Mouse (Mus musculus) embryo, embryonic 10.5 days (tissue): ENCODE results near the gene Ptprm.

Experiments used
- DNase-seq: peaks from one replicate; pipeline ENCODE4 v3.0.0-alpha.2; 2015; ENCODE audit warnings: low spot score

Ptprm gene

DNA sequence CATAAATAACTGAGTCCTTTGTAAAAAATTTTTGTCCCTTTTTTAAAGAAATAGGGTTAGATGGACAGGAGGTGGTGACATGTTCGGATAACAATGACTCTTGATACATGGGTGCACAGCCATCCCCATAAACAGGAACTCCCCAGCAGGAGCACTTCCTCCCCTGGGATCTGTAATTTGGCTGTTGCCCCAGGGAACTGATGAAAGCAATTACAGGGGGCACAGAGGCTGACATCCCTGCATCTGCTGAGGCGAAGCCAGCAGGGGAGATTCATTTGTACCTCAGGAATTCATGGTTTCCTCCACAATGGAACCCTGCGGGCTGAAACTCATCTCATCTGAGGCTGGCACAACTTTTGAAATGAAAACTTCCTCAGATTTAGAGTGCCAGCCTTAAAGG, 140.5 kb downstream of the Ptprm start:
- no peak for DNase-seq

- no peak for DNase-seq
Measured at GRCm38 (mm10) chr17:67209676-67210344, 144.4 kb downstream of the Ptprm start.

GRCm38 (mm10) chr17:67208600-67208999, 145.7 kb downstream of the Ptprm start:
- DNase-seq: no peak

DNA sequence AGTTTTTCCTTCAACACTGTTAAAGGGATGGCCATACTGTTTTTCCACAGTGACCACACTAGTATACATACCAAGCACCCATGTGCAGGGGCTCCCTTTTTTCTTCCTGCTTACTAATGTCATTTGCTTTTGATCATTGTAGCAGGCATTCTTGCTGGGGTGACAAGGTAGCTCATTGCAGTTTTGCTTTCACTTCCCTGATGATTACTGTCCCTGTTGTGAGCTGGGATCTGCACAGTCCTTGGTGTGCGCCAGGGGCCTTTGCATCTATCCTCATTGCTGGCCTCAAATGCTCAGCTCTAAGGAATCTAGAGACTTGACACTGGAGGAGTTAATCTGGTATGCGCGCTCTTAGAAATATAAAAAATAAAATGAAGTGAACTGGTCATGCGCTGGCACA, 147.3 kb downstream of the Ptprm start:
- DNase-seq: no peak

- DNase-seq: no peak
Measured at GRCm38 (mm10) chr17:67201151-67201550, 153.1 kb downstream of the Ptprm start.

DNA sequence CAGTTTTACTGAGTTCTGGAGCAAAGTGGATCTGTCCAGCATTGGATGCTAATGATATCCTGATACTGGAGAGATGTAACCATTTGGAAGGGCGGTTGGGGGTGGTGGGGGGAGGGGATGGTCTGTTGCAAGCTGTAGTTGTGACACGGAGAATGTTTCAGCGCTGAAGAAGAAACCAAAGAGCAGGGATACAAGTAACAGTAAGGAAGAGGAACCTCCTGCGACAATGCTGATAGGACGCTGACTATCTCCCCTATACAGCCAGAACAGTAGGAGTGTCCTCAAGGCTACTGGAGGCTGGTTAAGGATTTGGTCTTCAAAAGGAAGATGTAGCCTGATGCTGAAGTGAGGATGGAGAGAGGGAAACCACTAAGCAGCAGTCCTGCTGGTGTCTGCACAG, 160.5 kb downstream of the Ptprm start:
- no peak for DNase-seq

- DNase-seq: no peak
Measured at GRCm38 (mm10) chr17:67188514-67188913, 165.7 kb downstream of the Ptprm start.

DNA sequence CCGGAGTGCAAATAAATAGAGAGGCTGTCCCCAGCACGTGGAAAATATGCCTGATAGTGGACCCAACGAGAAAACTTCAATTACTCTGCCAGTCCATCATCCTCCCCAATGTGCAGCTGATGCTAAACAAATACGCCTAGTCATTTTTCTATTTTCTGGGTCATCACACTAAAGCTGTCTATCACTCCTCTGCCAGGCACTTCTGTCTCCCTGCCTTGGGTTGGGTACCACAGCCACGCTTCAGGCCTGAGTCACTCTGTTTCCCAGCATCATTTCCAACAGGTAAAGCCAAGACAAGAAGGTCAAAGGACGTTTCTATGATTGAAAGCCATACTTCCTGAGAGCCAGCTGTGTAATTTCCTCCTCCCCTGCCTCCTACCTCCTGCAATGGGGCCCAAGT, 167.4 kb downstream of the Ptprm start:
- no peak for DNase-seq

DNA sequence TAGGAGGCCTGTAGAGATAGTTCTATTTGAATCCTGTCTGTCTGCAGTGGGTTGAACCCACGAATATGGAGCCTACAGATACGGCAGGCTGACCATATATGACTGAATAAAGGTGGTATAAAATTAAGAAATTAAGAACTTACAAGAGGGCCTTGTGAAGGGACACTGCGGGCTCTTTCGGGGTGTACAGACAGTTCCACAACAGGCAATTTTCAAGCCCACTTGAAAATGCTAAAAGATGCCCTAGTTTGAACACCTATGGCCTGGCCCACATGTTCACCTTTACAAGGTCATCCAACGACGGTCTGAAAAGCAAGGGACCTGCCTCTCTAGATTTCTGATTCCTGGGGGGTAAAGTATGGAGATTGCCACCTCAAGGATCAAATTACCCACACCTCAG, 168.3 kb downstream of the Ptprm start:
- DNase-seq: no peak

DNA sequence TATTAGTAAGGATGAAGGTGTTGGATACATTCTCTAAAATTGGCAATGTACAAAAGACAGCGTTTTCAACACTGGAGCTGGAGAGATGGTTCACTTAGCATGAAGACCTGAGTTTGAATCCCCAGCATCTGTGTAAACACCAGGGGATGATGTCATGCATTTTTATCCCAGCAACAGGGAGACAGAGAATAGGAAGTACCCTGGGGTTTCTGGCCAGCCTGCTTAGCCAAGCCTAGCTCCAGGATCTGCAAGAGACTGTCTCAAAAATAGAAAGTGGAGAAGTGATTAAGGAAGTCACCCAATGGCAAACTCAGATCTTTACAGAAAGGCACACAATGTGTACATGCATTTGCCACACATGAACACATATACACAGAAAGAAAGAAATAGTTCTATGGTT, 174.8 kb downstream of the Ptprm start:
- DNase-seq: peak; percentile 14

DNA sequence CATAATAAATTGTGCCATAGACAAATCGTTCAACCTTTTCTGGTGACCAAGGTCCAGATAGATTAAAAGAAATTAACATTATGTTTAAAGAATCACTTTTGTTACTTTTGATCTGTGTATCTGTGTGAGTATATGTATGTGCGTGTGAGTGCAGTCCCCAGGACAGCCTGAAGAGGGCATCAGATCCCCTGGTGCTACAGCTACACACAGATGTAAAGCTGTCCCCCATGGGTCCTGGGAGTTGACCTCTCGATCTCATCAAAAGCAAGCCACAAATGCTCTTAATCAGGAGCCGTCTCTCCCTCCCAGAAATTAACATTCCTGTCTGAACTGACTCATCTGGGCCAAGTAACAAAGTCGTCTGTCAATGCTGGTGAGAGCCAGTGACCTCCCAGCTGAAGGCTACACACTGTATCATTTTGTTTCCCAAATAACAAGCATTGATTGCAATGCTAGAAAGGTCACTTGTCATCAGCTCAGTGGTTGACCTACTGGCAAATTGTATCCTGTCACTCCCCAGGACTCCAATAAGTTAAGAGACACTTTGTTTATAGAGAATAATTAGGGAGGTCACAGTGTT, 175.5 kb downstream of the Ptprm start:
- DNase-seq: peak; percentile 28

DNA sequence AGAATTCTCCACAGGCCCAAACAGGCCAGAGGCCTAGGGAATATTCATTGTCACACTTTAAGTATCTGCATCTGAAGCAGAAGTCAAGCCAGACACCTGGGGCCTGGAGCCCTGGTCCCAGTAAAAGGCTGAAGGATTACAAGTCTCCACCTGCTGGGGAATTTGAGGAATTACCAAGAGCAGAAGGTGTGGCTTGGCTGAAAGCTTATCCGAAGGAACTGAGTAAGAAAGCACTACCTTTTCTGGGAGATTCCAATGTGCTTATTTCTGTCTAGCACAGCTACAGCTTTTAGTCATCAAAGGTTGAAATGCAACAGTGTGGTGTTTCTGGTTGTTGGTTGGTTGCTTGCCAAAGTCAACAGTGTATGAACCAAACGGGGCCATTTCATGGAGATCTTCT, 178.4 kb downstream of the Ptprm start:
- DNase-seq: peak; percentile 74

DNA sequence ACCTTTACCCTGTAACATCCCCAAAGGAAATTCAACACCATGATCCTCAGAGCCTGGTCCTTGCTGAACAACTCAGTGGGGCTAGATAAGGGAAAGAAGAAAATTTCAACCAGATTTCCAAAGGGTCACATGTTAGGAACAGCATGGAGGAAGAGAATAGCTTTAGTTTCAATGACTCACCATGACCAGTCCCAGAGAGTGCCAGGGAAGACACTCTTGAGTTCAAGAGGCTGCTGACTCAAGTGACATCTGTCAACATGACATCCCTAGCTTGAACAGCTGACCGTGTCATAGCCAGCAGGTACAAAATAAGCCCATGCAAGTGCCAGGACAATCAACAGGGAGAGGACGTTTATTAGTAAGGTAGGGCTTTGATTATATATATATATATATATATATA, 182.9 kb downstream of the Ptprm start:
- no peak for DNase-seq

DNA sequence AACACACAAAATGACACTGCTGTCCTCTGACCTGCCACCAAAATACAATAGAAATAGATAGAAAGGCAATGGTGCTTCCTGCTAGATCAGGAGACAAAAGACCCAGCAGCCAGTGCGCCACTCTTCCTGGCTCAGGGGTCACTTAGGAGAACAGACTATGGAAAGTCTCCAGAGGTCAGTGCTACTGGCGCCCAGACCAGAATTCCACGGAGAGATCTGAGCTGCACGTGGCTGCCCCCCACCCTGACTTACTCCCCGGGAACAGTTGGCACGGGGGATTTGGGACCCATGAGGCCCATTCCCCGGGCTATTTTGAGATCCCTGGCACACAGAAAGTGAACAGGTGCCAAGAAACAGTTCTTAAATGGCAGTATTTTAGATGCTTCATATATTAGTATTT, 183.6 kb downstream of the Ptprm start:
- no peak for DNase-seq

- no peak for DNase-seq
Measured at GRCm38 (mm10) chr17:67165876-67166275, 188.4 kb downstream of the Ptprm start.

GRCm38 (mm10) chr17:67159611-67160010, 194.6 kb downstream of the Ptprm start:
- no peak for DNase-seq

DNA sequence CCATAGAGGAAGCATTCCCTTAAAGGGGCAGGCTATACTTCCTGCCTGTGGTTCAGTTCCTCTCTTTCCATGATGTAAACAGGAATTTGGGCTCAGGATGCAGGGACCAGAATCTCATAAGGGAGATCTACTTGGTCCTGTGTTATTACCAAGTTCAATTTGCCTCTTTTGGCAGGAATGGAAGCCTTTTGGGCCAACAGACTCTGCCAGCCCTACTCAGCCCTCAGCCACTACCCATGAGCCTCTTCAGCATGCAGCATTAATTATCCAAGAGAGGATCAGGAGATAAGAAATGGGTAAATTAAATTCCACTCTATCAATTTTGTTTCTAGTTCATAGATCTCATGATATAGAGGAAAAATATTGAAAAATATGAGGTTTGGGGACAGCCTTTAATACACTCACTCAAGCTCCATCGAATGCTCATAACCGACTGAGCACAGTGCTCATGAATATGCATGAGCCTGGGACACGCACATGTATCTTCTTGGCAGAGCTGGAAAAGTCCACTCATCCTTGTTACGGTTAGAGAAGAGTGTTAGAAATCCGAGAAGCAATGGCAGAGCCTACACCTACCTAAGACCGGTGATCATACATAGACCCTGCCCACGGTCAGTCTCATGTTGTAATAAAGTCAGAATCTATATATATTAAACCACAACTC, 197.0 kb downstream of the Ptprm start:
- DNase-seq: no peak

GRCm38 (mm10) chr17:67152218-67152617, 202.0 kb downstream of the Ptprm start:
- no peak for DNase-seq

GRCm38 (mm10) chr17:67150441-67150840, 203.8 kb downstream of the Ptprm start:
- no peak for DNase-seq

DNA sequence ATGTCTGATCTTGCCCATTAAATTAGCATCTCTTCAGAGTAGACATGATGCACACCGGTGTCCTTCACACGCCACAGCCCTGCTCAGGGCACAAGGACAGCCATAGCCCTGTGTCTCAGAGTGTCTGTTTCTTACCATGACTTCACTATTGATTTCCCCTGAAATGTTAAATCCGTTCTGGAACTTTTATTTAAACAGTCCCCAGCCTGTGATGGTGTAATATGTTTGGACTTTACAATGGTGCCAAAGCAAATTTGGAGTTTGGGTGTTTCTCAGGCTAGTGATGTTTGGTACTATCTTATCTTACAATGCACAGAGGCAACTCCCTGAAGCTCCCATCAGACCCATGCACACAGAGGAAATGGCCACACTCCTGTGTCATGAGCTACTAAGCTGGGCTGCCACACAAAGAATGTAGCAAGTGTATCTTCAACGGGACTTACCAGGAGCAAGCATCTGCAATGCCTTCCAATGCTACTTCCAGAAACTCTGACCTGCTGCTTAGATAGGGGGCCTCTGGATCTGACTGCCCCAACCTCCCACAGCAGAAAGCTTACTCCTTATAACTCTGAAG, 212.0 kb downstream of the Ptprm start:
- DNase-seq: no peak

DNA sequence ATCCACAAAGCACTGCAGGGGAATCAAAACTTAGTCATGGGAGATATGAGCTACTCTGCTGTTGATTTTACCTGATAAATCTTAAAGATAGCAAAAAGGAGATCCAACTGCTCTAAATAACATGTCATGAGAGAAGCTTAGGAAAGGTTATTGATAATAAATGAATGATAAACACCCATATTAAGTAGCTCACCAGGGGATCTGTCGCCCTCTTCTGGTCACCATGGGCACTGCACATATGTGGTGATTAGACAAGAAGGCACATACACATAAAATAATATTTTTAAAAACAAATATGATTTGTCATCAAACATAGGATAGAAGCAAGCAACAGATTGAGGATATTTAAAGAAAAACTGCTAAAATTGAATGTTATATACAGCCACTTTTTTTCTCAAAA, 213.8 kb downstream of the Ptprm start:
- DNase-seq: peak; percentile 50

DNA sequence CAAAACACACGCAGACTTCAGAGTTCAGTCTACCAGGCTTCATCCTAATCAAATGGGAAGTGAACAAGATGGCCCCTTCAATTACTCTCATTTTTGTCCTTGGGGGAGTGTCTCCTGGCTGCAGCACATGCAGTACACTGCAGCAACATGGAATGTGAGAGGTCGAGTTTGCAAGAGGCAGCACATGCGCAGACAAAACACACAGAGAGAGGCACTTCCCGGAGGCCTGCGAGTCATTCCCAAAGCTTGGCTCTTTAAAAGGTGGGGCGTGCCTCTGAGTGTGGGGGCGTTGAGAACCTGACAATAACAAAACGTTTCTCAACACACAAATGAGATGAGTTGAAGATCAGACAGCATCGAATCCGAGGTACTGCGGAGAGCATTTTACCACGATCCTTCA, 215.3 kb downstream of the Ptprm start:
- no peak for DNase-seq

GRCm38 (mm10) chr17:67136876-67137275, 217.4 kb downstream of the Ptprm start:
- no peak for DNase-seq
